ENCODE assay signal across 13 mouse cellular contexts in genomic region chr1:150914936-150915335, GRCm38 (mm10).
DNase-seq lines count a peak whose midpoint lies in the region; ATAC-seq and TF ChIP-seq lines count a peak whose summit lies in the region.
"Had no signal": no experiment of that assay in that cellular context is flagged by ENCODE, and none has a peak within 500 bp of the region (broad histone marks: within the 10 kb centered on the region; RNA-seq: fewer than 3 reads in every experiment).

No protein-coding gene starts in this region.

- H3K36me3 ChIP-seq in limb, embryonic 14.5 days (ENCODE audit: control insufficient read depth, insufficient read depth, low read length), result no peaks in the 10 kb centered on the region
- H3K36me3 ChIP-seq in limb, embryonic 10.5 days, result no peaks in the 10 kb centered on the region
- no peaks in the 10 kb centered on the region for H3K36me3 ChIP-seq in heart, embryonic 14.5 days (ENCODE audit: control insufficient read depth, insufficient read depth, low read length)
- H3K36me3 ChIP-seq: liver, embryonic 15.5 days had no signal

- H3K4me1 ChIP-seq in limb, embryonic 14.5 days (ENCODE audit: control insufficient read depth, insufficient read depth, low read length), result peaks cover 15% of the 10 kb centered on the region
- peaks cover 12% of the 10 kb centered on the region for H3K4me1 ChIP-seq in limb, embryonic 10.5 days
- H3K4me1 ChIP-seq in heart, embryonic 14.5 days (ENCODE audit: control insufficient read depth in 2 of 2, insufficient read depth in 2 of 2, low read length in 2 of 2), result peaks cover 6 to 20% of the 10 kb centered on the region in 2 experiments
- H3K4me1 ChIP-seq: liver, embryonic 15.5 days had no signal

- TF ChIP-seq POLR2A in limb, embryonic 14.5 days (IDR thresholded peaks at IDR 0.05; ENCODE audit: borderline replicate concordance, extremely low read depth, insufficient read depth, insufficient read length), result no peak

- no peak overlapping the region for H3K9ac ChIP-seq in limb, embryonic 14.5 days (ENCODE audit: low read depth, low read length, severe bottlenecking)
- H3K9ac ChIP-seq in heart, embryonic 14.5 days (ENCODE audit: low read length), result no peak overlapping the region
- H3K9ac ChIP-seq: forebrain, postnatal 0 days; liver, embryonic 15.5 days had no signal

- no peak overlapping the region for H3K4me3 ChIP-seq in limb, embryonic 14.5 days (replicated peaks; ENCODE audit: low read length)
- H3K4me3 ChIP-seq in limb, embryonic 10.5 days, result no peak overlapping the region
- H3K4me3 ChIP-seq in heart, embryonic 14.5 days (ENCODE audit: control insufficient read depth in 1 of 2, insufficient read depth in 1 of 2, low read depth in 1 of 2, low read length in 2 of 2), result no peak overlapping the region
- H3K4me3 ChIP-seq: liver, embryonic 15.5 days; megakaryocyte, embryonic 14.5 days; myocyte had no signal

- H3K27me3 ChIP-seq in limb, embryonic 14.5 days (ENCODE audit: control insufficient read depth, insufficient read depth, low read length), result no peaks in the 10 kb centered on the region
- H3K27me3 ChIP-seq in limb, embryonic 10.5 days (ENCODE audit: low read depth, poor library complexity, severe bottlenecking), result no peaks in the 10 kb centered on the region
- no peaks in the 10 kb centered on the region for H3K27me3 ChIP-seq in heart, embryonic 14.5 days (ENCODE audit: control insufficient read depth, insufficient read depth, low read length)
- H3K27me3 ChIP-seq: liver, embryonic 15.5 days; megakaryocyte, embryonic 14.5 days had no signal

- H3K9me3 ChIP-seq in limb, embryonic 14.5 days (ENCODE audit: control insufficient read depth, low read length), result no peaks in the 10 kb centered on the region
- H3K9me3 ChIP-seq in limb, embryonic 10.5 days (replicated peaks), result no peaks in the 10 kb centered on the region
- H3K9me3 ChIP-seq in heart, embryonic 14.5 days (ENCODE audit: control insufficient read depth, low read length), result no peaks in the 10 kb centered on the region
- H3K9me3 ChIP-seq: liver, embryonic 15.5 days had no signal

- 0 out of 2 replicates have a peak overlapping the region, but pooled peaks have one; percentile 2 for H3K27ac ChIP-seq in limb, embryonic 14.5 days (replicated peaks; ENCODE audit: low read depth, low read length)
- no peak overlapping the region for H3K27ac ChIP-seq in limb, embryonic 10.5 days
- H3K27ac ChIP-seq in heart, embryonic 14.5 days (replicated peaks in 1 of 2; ENCODE audit: control insufficient read depth in 1 of 2, insufficient read depth in 1 of 2, low read depth in 2 of 2, low read length in 2 of 2), result peak overlapping the region; percentile 16 to 25; a peak in 3 of 4 replicates
- H3K27ac ChIP-seq: liver, embryonic 15.5 days had no signal

- 60% methylated on average over 2 of the region's 2 CpGs for WGBS in limb, embryonic 14.5 days
- 89% methylated on average over 2 of the region's 2 CpGs for WGBS in limb, embryonic 10.5 days
- WGBS in heart, embryonic 14.5 days, result 27% methylated on average over 2 of the region's 2 CpGs

- no peak; the same call in 1 of the 2 replicates for ATAC-seq in limb, embryonic 14.5 days (ENCODE audit: low FRiP score, low read depth)
- no peak for ATAC-seq in heart, embryonic 14.5 days (ENCODE audit: insufficient number of reproducible peaks, insufficient read depth, low FRiP score, low read depth)
- ATAC-seq: forebrain, postnatal 0 days had no signal

- DNase-seq in heart, adult 11 months, result peak; percentile 90
- DNase-seq in heart, adult 8-10 months (ENCODE audit: low spot score), result no peak
- DNase-seq in limb, embryonic 14.5 days (ENCODE audit: low spot score), result peak; percentile 59
- no peak for DNase-seq in limb, embryonic 10.5 days (ENCODE audit: low spot score)
- DNase-seq in mesoderm, embryonic 11.5 days (ENCODE audit: low read depth, low spot score), result peak; percentile 28
- no peak for DNase-seq in thymus, adult 18-20 months
- no peak for DNase-seq in thymus, postnatal 10 days (ENCODE audit: low spot score in 2 of 2)
- DNase-seq: cerebellum, adult 9-11 months; forebrain, postnatal 0 days had no signal

- no peak overlapping the region for H3K4me2 ChIP-seq in limb, embryonic 14.5 days (replicated peaks; ENCODE audit: low read depth, low read length, severe bottlenecking)
- H3K4me2 ChIP-seq in heart, embryonic 14.5 days (ENCODE audit: low read length), result no peak overlapping the region
- H3K4me2 ChIP-seq: liver, embryonic 15.5 days had no signal

Comparison
In these comparisons a context has a peak if more than half of its experiments do, and no peak if none do; other contexts are left out.
1. DNase-seq: peak in heart, adult 11 months (single experiment), limb, embryonic 14.5 days (single experiment) and mesoderm, embryonic 11.5 days (single experiment); none in heart, adult 8-10 months (single experiment), limb, embryonic 10.5 days (single experiment), thymus, adult 18-20 months (0 of 2) and thymus, postnatal 10 days (0 of 2).